Mouse (Mus musculus): ENCODE results near the gene Gfpt1. TPM values are rescaled to one million over a fixed set of nuclear protein-coding genes. Genes with fewer than 3 reads are reported as not detected.

Gene Gfpt1
- polyA plus RNA-seq, 1 experiment from 2014 or later, result 31.9 TPM

DNA sequence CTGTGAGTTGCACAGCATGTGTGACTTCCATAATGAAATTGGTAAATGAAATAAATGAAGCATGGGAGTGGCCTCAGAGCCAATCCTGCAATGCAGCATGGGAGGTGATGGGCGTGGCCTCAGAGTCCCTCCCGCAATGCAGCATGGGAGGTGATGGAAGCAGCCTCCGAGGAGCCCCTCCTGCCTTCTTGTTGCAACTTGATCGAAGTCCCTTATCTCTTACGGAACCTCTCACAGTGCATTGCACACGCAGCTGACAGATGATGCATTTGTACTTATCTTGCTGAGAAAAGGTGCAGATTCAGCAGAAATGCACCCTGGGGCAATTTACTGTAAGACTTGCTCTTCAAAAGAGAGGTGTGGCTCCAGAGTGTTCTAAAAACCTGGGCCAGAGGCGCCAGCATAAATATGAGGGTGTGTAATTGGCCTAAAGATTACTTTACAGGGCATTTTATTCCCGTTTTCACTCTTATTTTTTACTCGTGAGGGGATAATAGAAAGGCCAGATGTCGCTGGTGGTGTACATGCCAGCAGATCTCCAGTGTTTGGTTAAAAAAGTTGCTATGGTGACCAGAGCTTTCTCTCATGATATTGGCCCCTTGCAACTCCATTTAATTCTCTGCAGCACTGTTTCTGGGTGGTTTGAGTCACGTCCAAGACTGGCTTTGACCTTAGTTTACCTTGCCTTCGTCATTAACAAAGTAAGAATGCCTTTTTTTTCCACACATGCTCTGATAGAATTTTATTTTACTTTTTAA is 97.3 kb downstream of the Gfpt1 start:
- WGBS, result 52% methylated on average over 12 of the region's 12 CpGs

More for the DNA sequence above, 97.3 kb downstream of the Gfpt1 start:
- Histone ChIP-seq H3K4me3 (ENCODE audit: low read depth, low read length) (no peak overlapping the region), H3K27me3 (ENCODE audit: control insufficient read depth, insufficient read depth, low read length) (no peaks in the 10 kb centered on the region), H3K4me2 (replicated peaks; ENCODE audit: low read depth, low read length) (no peak overlapping the region), H3K9me3 (ENCODE audit: control insufficient read depth, low read depth, low read length) (no peaks in the 10 kb centered on the region), H3K4me1 (ENCODE audit: control insufficient read depth, insufficient read depth, low read length) (peaks cover 8% of the 10 kb centered on the region; the same call in 1 of the 2 replicates), H3K9ac (replicated peaks; ENCODE audit: low read depth, low read length) (no peak overlapping the region), H3K36me3 (ENCODE audit: control insufficient read depth, insufficient read depth, low read length) (no peaks in the 10 kb centered on the region; the same call in 1 of the 2 replicates), H3K27ac (ENCODE audit: low read length) (no peak overlapping the region)
- no peak for ATAC-seq (ENCODE audit: insufficient number of reproducible peaks, insufficient read depth, low FRiP score, low read depth)

Other genes starting within 250 kb of the Gfpt1 start
- gene Anxa4, start 249.3 kb upstream of the Gfpt1 start, polyA plus RNA-seq (2014; fragmentation: Nextera tagmentation; extraction: Ambion mirVana), result 79.7 and 93.9 TPM in 2 replicates
- gene Aak1, start 193.3 kb upstream of the Gfpt1 start, polyA plus RNA-seq (2014; fragmentation: Nextera tagmentation; extraction: Ambion mirVana), result 21.3 and 28.6 TPM in 2 replicates
- 100 and 108 TPM in 2 replicates for gene Nfu1, start 33.6 kb upstream of the Gfpt1 start, polyA plus RNA-seq (2014; fragmentation: Nextera tagmentation; extraction: Ambion mirVana)
- 0.29 and 0.53 TPM in 2 replicates for gene D6Ertd527e, start 61.9 kb downstream of the Gfpt1 start, polyA plus RNA-seq (2014; fragmentation: Nextera tagmentation; extraction: Ambion mirVana)

Data from stomach, embryonic 14.5 days (tissue).